Mouse (Mus musculus) right cerebral cortex, postnatal 25 days (tissue): ENCODE results near the gene Tollip.

Experiments
- DNase-seq: peaks from one replicate; pipeline ENCODE4 v3.0.0; 2022

The Tollip gene

DNA sequence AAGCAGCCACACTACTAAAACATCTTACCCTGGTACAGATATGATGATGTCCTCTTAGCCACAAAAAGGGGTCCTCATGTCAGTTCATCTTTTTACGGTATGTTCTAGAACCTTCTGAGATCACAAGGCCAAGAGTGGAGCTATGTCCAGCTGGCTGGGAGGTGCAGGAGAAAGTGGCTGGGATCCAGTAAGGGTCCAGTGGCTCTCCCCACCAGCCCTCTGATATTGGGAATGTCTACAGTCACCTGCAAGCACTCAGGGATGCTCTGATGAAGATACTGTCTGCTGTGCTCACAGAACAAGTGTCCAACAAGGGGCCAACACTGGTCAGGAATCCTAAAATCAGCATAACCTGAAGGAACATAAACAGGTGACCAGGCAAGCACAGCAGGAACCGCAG lies at the start of gene Tollip:
Gene Tollip, minus strand, starts transcription at position 101 of the 400 bp plus-strand sequence.
- no peak for DNase-seq

DNA sequence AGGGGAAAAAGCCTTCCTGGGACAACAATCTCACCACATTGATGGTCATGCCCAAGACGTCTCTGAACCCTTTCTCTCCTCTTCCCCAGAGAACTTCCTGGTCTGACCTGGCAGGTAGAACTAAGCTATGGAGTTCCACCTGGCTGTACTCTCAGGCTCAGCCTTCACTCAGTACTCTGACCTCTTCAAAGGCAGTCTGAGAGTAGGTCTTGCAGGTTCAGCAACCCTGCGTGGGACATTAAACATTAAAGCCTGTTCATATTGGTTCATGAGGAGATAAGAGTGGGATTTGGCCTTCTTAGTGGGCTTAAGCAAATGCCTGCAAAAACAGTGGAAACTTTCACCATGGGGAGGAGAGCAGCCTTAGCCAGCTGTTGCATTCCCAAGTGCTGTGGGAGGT lies 48.0 kb upstream of the Tollip start:
- no peak for DNase-seq

DNA sequence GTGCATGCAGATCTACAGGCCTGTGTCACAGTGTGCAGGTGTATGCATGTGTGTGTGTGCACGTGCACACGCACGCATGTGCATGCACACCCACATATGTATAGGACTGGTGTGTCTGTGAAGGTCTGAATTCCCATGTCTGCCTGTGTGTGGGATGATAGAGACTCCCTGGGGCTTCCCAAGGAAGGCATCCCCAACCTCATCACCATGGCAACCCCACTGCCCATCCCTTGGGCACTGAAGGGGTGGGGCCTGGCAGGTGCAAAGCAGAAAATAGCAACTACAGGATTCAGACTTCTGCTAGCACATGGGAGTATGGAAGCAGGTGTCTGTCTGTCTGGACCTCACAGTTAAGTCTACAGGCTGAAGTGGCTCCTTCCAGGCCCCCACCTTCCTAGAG lies 44.2 kb upstream of the Tollip start:
- DNase-seq = peak; percentile 52

DNA sequence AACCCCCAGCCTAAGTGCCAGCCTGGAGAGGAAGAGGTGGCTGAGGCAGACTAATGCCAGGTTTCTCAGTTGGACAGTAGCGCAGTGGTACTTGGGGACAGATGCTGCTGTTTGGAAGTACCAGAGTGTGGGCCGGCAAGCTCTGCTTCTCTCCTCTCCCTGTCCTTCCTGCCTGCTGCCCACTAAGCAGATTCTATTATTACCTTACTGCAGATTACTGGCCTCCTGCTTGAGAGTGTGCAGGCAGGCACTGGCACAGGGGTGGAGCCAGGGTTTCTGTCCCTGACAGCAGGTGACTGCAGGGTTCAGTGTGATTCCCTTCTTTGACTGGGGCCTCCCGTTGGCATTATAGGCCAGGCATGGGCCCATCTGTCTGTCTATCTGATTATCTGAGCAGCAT lies 43.2 kb upstream of the Tollip start:
- no peak for DNase-seq

DNA sequence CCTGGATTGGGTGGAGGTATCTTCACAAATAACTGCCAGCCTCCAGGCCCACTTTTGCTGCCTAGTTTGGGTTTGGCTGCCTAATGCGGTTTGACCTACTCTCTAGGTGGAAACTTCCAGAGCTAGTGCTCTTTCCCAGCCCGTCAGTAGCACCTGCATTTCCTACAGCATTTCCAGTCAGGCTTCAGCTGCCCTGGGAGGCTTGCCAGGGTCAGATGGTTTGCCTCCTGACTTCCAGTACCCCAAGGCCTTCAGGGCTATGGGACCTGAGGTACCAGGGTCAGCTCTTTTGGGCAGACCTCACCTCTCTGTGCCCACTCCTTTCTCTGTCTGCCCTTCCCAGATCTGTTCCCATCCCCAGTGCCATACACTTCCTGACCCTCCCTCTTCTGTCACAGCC lies 42.6 kb upstream of the Tollip start:
- DNase-seq = no peak

DNA sequence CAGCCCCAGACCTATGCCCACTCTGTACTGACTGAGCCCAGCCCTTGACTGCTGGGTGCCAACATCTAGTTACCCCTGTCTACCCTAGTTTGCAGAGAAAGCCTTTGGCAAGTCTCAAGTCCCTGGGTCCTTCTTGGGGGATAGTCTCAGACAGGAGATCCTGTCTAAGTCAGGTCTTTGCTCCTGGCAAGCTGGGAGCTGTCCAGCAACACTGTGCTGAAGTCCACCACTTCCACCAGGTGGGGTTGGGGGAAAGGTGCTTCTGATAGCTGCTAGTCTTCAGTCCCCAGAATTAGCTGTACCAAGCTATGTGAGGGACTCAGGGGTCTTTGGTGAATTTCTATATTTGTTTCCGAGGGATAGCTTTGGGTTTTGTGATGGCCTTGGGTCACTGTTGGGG lies 40.8 kb upstream of the Tollip start:
- no peak for DNase-seq

DNA sequence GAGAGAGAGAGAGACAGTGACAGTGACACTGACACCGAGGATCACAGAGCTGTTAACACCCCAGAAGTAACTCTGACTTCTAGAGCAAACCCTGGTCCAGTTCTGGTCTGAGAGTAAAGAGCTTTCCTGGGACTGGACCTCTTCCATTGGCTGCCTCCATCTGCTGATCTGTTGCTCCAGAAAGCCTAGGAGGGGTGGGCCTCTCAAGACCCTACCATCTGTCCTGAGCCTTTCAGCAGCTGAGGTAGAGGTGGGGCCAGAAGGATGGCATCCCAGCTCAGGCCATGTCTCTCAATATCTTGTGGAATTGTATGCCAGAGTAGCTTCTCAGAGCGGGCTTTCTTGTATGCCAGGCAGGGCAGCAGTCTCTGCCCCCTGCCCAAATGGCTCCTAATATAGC lies 39.9 kb upstream of the Tollip start:
- DNase-seq = no peak

DNA sequence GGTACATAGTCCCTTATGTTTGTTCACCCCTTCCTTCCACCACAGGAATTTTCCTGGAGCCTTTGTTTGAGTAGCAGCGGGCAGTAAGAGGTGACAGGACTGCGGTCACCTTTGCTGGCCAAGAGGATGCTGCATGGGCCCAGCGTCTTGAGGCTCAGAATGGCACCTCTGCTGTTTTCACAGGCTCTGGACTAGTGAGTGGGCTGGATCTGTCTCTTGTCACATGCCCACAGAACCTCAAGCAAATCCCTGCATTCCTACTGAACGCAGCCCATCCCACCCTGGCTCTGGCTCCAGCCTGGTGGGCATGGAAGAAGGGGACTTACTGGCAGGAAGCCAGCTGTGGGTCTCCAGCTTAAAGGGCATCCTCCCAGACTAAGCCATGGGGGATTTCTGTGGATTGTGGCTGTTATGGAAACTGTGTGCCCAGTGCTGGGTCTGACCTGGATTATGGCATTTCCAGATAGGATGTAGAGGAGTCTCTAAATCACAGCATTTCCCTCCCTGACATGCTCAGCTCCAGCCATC lies 39.3 kb upstream of the Tollip start:
- no peak for DNase-seq

DNA sequence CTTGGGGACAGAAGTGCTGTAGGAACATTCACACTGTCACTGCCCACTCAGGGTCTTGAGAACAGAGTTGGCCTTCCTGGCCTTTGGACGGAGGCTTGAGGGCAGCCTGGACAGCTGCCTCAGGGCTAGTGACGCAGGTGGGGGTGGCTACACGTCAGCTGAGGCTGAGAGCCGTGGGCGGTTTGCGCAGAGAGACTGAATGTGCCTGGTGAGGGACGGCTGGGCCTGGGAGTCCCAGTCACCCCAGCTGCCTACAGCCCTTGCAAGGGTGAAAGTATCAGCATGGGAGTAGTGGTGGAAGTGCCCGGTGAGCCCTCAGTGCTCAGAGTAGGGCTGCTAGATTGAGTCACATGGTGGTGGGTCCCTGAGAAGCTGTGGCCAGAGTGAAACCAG lies 37.9 kb upstream of the Tollip start:
- peak; percentile 61 for DNase-seq

DNA sequence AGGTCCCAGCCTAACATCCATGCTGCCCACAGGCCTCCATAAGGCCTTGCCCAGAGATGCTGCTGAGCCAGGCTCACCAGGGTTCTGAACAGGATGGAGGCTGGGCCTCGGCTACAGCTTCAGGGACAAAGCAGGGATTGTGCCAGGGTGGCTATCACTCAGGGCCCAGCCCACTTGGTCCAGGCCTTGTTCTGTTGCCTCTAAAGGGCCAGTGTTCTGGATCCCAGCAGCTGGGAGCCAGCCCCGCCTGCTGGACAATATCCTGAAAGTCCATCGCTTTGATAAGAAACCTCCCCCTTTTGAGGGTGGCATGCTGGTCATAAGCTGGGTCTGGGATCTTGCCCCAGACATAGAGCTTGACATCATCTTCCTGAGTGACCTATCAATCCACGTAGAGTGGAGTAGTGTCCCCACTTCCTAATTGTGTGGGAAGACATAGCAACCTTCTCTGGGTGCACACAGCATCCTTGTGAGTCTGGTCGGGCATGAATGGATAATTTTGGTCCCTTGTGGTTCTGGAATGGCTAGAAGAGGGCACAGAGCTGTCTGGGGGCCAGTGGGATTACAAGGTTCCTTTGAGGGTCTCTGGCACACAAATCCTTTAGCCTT lies 37.4 kb upstream of the Tollip start:
- DNase-seq = no peak

DNA sequence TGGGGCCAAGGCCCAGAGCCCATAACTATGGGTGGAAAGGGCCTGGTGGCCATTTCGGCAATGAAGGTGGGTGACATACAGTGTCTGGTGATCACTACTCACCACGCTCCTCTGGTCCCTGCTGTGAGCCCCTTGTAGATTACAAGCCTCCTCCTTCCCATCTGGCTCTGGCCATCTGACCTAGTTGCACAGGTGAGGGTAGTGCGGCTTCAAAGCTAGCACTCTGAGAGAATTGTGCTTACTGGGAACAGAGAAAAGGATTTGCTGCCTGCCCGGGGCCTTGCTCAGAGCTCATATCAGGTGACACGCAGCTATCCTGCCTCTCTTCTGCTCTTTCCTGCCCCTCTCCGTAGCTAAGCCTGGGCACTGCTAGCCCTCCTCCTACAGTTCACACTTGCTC lies 35.3 kb upstream of the Tollip start:
- DNase-seq = no peak

DNA sequence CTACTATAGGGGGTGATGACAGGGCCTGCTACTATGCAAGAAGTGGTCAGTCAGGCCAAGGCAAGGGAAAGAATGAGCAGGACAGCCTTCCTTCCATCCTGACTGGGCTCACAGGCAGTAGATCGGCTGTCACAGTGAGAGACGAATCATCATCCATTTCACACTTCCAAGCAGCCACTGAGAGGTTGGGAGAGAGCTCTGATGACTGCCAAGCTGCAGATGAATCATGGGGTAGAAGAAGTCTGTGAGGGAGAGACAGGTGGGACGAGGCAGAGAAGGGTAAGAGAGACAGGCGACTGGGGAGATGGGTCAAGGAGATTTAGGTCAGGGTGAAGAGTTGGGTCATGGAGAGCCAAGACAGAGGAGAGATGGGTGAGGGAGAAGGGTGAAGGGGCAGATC lies 34.6 kb upstream of the Tollip start:
- DNase-seq = peak; percentile 60

DNA sequence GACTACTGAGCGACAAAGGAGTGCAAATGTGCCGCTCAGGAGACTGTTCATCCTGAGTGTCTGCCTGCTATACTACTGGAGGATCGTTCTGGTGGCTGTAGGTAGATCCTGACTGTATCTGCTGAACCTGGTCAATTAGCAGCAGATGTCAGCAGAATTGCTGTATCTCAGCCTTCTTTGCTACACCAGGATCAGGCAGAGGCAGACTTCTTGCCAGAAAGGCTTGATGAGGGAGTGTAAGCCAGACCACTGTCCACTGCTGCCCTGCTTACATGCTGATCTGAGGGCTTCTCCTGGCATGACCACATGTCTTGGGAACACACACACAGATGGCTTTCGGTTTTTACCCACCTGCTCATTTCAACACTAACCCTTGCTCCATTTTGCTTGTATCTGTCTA lies 33.5 kb upstream of the Tollip start:
- DNase-seq = no peak

DNA sequence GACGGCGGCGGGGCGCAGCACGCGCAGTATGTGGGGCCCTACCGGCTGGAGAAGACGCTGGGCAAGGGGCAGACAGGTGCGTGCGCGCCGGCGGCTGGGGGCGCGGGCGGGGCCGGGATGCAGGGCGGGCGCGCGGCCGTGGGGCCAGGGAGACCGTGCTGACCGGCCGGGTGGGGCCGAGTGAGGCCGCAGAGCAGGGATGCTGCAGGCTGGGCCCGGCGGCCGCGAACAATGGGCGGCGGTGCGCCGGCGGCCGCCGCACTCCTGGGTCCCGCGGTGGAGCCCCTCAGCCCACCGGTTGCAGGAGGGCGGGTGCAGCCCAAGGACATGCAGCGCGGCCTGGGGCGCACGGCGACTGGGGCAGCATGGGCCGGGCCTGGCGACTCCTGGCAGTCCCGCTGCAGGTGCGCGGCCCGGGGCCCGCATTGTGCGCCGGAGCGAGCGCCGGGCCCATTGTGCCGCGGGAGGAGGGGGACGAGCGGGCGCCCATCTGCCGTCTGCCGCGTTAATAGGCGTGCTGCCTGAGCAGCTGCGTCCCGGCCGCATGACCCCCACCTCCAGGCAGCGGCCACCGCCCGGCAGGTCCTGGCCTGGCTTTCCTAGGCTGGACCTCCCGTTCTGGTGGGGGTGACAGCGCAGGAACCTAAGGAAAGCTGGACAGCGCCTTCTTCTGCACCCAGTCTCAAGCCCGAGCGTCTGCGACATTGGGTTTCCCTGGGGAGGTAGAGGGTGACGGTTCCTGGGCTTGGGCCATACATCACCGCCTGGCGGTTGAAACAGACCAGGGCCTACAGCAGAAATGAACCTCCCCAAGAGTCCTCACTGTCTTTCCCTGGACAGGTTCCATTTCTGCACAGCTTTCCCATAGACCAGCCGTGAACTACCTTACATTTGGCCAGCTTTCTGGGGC lies 32.1 kb upstream of the Tollip start:
- DNase-seq = peak; percentile 64

DNA sequence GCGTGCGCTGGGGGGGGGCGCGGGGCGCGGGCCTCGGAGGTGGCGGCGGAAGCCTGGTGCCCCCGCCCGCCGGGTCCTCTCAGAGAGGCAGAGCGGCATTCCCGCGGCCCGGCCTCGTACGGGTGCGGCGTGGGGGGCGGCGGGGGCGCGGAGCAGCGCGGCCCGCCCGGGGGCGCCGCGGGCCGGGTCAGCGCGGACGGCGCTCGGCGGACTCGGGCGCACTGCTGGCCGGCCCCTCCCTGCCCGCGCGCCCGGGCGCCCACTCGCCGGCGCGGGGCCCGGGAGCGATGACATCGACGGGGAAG lies 31.4 kb upstream of the Tollip start:
- DNase-seq = no peak

DNA sequence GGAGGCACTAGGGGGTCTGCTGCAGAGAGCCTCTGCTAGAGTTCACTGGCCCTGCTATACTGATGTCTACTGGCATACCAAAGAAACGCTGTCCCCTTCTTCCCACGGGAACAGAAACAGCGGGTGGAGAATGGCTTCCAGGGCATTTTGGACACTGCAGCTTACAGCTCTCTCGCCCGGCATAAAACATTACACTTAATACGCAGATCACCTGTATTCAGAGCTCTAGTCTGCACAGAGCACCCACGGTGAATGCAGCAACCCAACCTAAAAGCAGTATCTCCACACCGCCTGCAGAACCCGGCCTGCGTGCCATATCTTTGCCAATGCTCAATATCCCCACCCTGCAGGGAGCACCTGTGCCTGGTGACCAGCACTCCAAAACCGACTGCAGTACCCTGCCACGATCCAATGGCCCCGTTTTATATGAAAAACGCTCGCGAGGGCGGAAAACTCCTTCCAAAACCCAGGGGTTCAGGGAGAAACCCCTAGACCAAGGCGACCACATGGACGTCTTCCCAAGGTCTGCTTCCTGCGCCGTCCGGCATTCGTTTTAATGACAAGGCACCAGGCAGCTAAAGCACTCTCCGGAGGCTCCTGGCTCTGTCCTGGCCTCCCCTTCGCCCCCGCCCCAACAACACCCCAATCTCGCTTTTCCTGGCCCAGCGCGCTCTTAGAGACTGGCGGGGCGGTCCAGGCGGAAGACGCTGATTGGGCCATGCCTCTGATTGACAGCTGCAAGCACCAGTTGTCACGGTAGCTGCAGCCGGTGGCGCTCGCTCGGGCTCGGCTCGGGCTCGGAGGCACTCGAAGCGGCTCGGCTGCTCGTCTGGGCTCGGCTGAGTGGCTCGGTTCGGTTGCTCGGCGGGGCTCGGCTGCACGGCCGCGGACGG lies 30.8 kb upstream of the Tollip start, which contains the start of gene Brsk2:
Gene Brsk2, plus strand, starts transcription at position 846 of the 893 bp plus-strand sequence.
- DNase-seq = peak; percentile 98

DNA sequence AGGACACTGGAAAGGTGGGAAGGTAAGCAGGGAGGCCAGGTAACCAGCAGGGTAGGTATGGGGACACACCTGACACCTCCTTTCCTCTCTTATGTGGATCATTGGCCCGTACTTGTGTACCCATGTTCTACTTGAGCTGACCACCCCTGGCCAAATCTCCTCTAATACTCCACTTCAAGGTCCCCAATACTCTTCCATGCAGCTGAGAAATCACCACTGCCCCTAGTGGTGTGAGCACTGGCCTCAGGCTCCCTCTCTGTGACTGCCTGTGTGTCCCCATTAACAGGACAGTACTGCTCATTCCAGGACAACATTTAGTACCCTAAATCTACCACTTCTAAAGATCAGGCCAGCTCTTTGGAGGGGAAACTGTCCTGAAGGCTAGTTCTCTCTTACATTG lies 29.7 kb upstream of the Tollip start:
- DNase-seq = no peak

DNA sequence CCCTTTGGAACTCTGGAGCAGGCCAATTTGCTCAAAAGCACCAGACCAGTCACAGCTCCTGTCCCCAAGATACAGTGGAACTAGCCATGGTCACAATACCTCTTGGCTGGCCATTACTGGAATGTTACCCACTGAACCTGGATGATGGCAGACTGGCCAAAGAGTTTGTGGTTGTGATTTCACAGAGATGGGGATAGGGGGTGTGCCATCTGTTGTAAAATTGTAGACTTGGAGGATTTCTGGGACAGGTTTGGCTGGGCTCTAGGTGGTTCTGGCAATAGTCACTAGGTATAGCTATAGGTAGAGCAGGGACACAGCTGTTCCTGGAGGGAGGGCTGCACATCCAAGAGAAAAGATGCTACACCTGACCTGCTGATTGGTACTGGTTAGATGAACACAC lies 29.2 kb upstream of the Tollip start:
- DNase-seq = no peak

DNA sequence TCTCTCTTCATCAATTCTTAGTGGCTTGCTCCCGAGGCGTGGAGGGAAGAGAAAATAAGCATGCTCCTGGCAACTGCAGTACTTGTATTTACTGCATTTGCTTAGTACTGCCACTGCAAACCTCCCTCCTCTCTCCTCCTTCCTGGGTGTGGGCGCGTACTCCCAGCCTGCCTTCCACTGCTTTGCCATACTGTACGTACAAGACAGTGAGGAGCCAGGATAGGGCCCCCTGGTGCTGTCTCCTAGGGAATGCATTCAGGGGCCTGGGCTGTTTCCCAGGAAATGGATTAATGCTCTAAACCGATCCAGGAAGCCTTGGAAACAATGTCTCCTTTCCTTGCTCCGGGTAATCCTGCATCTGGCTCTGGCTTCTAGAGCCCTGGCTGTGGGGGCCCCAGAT lies 27.6 kb upstream of the Tollip start:
- DNase-seq = peak; percentile 79

DNA sequence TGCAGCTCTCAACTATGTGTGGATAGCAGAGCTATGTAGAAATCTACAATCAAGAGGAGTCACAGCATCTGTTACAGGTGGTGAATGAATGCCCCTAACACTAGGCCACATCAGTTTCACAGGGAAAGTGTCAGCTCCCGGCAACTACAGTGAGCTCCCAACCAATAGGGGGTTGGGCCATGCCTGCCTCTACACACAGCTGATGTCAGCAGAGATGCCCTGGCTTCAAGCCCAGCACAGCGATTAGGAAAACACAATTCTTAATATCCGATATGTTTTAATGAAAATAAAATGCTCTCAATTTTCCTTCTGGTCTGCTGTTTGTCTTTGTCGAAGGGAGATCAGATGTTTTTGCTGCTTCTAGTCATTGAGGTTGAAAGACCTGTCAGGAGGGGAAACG lies 25.1 kb upstream of the Tollip start:
- DNase-seq = no peak

DNA sequence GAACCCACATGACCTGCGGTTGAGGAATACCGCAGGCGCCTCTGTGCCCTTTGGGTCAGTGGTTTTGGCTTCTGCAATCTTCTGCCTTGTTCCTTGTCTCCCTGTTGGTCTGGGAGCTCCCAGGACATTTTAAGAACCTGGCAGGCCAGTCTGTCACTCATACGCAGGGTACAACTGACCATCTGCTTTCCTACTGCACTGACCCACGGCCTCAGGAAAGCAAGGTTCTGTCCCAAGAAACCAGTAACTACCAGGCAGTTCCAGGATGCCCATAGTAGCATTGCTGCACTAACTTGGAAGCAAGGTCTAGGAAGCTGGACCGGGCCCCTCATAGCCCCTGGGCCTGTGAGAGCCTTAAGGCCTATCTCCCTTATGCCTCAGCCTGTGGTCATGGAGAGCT lies 16.6 kb upstream of the Tollip start:
- DNase-seq = no peak

DNA sequence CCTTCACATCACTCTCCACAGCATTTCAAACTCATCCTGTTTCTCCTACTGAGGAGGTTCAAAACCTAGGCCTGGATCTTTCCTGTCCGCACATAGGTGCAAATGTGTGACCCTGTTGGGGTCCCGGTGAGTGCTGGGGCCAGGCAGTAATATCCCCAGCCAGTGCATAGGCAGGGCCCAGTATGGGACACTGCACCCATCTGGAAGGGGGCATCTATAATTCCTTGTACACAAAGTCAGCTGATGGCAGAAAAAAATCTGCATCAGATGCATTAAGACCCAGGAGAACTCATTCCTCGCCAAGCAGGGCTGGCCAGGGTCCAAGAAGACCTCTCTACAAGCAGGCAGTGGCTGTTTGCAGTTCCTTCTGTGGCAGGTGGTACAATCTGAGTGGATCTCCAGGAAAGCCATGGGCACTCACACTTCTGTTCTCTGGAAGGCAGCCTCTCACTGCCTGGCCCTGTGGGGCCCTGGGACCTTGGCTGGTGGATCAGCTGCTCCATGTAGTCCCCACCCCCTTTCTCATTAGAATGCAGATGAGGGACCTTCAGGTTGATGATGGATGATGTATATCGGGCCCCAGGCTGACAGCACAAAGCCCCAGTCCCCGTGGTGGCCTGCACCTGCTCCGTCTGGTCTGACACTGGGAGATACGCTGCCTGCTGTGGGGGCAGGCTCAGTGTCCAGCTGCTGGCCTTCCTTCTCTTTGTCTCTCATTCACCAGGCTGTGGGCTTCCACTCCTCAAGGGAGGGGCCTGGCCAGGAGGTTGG lies 16.0 kb upstream of the Tollip start:
- DNase-seq = no peak

DNA sequence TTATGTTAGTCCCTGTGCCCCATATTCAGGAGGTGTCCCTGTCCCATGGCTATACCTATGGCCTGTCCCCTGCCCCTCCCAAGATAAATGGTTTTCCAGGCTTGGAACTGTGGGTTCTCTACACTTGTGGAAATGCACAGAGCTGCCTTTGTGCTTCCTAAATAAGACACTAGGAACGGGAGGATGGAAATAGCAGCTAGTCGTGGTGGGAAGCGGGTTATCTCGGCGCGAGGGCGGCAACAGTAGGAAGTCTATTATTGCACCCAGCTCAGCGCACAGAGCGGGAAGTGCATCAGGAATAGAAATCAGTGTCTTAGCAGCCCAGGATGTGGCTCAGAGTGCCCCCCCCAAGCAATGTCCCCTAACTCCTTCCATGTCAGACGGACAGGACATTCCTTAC lies 10.3 kb upstream of the Tollip start:
- DNase-seq = peak; percentile 73
